Mouse (Mus musculus) testis, adult 2 months (tissue): Measurements from ENCODE around the gene Hs3st1.

Experiments used
- CTCF ChIP-seq: fragments of 200-500 bp; IDR thresholded peaks from 2 replicates; pipeline ENCODE4 v1.5.1; 2012; ENCODE audit warnings: low read depth, mild to moderate bottlenecking, inconsistent platforms, low read length, moderate library complexity; ENCODE audit not compliant: control insufficient read depth, insufficient read depth, insufficient replicate concordance
- POLR2A ChIP-seq: fragments of 200-500 bp; IDR thresholded peaks from 2 replicates; pipeline ENCODE4 v1.6.1; 2012; ENCODE audit warnings: low read depth, mild to moderate bottlenecking, inconsistent platforms, low read length, moderate library complexity; ENCODE audit not compliant: control insufficient read depth

GRCm38 (mm10) chr5:39733013-39733749, 22.1 kb downstream of the Hs3st1 start:
- TF ChIP-seq POLR2A (no peak), CTCF (no peak)
